Mouse (Mus musculus): ENCODE results near the gene Sprtn. TPM values are rescaled to one million over a fixed set of nuclear protein-coding genes. Genes with fewer than 3 reads are reported as not detected.

Gene Sprtn
- polyA plus RNA-seq, 1 experiment from 2014 or later, result 8.3 TPM

DNA sequence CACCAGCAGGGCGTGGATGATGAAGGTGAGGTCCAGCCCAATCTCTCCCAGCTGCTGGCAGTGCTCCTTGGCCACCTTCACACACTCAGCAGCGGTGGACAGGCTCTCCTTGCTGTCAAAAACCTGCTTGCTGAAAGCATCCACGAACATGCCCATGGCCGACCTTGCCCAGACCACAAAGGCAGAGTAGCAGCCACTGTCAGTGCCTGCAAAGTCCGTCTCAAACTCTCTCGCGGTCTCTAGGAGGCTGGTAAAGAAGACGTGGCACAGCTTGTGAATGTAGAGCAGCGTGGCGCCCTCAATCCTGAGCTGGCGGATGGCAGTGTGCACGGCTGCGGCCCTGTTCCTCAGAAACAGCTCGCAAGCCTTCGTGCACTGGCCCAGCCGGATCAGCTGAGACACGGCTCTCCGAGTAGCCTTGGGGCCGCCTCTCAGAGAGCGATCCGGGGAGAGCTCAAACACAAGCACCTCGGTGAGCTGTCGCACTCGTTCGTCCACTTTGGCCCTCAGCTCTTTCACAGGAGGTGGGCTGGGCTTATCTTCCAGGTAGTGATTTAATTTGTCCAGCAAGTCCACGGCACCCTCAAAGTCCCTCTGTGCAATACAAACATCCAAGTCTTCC lies 1.6 kb upstream of the Sprtn start:
- WGBS, result 74% methylated on average over 26 of the region's 26 CpGs
- peaks cover 37% of the 10 kb centered on the region for H3K36me3 ChIP-seq (ENCODE audit: control insufficient read depth, insufficient read depth)

DNA sequence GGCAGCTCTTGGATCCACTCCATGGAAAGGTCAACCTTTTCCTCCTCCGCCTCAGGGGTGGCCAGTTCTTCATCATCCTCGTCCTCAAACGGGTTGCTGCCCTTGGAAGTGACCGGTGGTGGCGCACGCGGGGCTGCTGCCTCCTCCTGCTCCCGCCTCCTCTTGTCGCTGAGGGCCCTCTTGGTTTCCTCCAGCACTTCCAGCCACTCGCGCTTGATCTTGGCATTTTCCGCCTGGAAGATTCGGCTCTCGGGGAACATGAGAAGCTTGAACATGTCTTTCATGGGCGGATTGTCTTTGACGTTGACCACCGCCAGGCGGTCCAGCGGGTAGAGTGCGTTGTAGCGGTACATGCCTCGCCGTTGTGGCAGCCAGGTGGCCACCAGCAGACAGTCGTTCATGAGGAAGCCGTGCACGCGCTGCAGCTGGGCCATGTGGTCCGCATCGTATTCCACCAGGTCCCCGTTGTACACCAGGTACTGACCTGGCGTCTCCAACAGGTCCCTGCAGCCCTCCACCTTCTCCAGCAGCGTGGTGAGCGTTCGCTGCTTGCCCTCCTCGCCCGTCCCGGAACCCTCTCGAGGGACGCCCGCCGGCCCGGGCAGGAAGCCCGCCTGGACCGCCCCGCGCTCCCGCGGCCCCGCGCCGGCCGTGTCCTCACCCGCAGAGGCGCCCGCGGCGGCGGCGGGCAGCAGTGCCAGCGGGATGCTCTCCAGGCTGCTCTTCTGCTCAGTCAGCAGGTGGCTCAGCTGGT lies 877 bp upstream of the Sprtn start:
- Histone ChIP-seq H3K27ac (ENCODE audit: low read length) (peak overlapping the region; percentile 83), H3K9me3 (replicated peaks; ENCODE audit: control insufficient read depth, low read length) (no peaks in the 10 kb centered on the region), H3K9ac (ENCODE audit: low read length) (peak overlapping the region; percentile 90), H3K27me3 (ENCODE audit: control insufficient read depth, insufficient read depth, low read length) (no peaks in the 10 kb centered on the region), H3K36me3 (ENCODE audit: control insufficient read depth, insufficient read depth) (peaks cover 35% of the 10 kb centered on the region), H3K4me3 (ENCODE audit: low read length) (peak overlapping the region; percentile 67), H3K4me2 (ENCODE audit: low read depth, low read length) (peak overlapping the region; percentile 91), H3K4me1 (ENCODE audit: control insufficient read depth, insufficient read depth, low read length) (peaks cover 36% of the 10 kb centered on the region)
- peak; percentile 45; the same call in 1 of the 2 replicates for ATAC-seq (replicated peaks; ENCODE audit: extremely low read depth, insufficient read depth, low FRiP score)
- 1% methylated on average over 58 of the region's 60 CpGs for WGBS

More for the DNA sequence above, 1.6 kb upstream of the Sprtn start:
- H3K9me3 ChIP-seq (replicated peaks; ENCODE audit: control insufficient read depth, low read length), result no peaks in the 10 kb centered on the region
- H3K27ac ChIP-seq (ENCODE audit: low read length), result peak overlapping the region; percentile 83; the same call in 1 of the 2 replicates
- ATAC-seq (replicated peaks; ENCODE audit: extremely low read depth, insufficient read depth, low FRiP score), result no peak
- H3K4me2 ChIP-seq (ENCODE audit: low read depth, low read length), result peak overlapping the region; percentile 91
- H3K4me3 ChIP-seq (ENCODE audit: low read length), result peak overlapping the region; percentile 67
- no peaks in the 10 kb centered on the region for H3K27me3 ChIP-seq (ENCODE audit: control insufficient read depth, insufficient read depth, low read length)
- H3K4me1 ChIP-seq (ENCODE audit: control insufficient read depth, insufficient read depth, low read length), result peaks cover 36% of the 10 kb centered on the region
- H3K9ac ChIP-seq (ENCODE audit: low read length), result peak overlapping the region; percentile 90

DNA sequence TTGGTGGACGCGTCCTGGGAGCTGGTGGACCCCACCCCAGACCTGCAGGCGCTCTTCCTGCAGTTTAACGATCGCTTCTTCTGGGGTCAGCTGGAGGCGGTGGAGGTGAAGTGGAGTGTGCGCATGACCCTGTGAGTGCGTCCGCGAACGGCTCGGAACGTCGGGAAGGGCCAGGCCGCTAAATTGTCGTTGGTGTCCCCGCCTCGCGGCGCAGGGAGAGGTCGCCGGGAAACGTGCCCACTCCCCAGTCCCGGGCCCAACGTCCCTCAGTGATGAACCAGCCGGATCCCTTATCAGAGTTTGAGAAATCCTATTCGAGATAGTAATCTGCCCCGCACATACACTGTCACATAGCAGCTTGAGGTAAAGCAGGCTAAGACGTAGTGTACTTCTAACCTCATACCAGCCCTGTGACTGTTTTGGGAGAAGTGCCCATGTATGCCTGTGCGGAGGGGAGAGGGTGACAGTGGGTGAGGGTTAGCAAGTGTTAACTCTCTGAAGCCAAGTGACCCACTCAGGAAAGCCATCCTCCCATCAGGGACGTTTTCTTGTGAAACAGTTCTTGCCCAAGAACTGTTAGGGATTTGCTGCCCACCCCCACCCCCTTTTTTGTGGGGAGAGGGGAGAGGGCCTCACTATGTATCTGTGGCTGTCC lies 692 bp downstream of the Sprtn start:
- H3K9ac ChIP-seq (ENCODE audit: low read length), result peak overlapping the region; percentile 89
- H3K9me3 ChIP-seq (replicated peaks; ENCODE audit: control insufficient read depth, low read length), result no peaks in the 10 kb centered on the region
- ATAC-seq (replicated peaks; ENCODE audit: extremely low read depth, insufficient read depth, low FRiP score), result no peak
- H3K27me3 ChIP-seq (ENCODE audit: control insufficient read depth, insufficient read depth, low read length), result no peaks in the 10 kb centered on the region
- peaks cover 49% of the 10 kb centered on the region for H3K36me3 ChIP-seq (ENCODE audit: control insufficient read depth, insufficient read depth)
- peak overlapping the region; percentile 7; the same call in 1 of the 2 replicates for H3K27ac ChIP-seq (ENCODE audit: low read length)
- H3K4me2 ChIP-seq (ENCODE audit: low read depth, low read length), result peak overlapping the region; percentile 94
- peak overlapping the region; percentile 67 for H3K4me3 ChIP-seq (ENCODE audit: low read length)
- 3% methylated on average over 31 of the region's 31 CpGs for WGBS
- H3K4me1 ChIP-seq (ENCODE audit: control insufficient read depth, insufficient read depth, low read length), result peaks cover 36% of the 10 kb centered on the region

DNA sequence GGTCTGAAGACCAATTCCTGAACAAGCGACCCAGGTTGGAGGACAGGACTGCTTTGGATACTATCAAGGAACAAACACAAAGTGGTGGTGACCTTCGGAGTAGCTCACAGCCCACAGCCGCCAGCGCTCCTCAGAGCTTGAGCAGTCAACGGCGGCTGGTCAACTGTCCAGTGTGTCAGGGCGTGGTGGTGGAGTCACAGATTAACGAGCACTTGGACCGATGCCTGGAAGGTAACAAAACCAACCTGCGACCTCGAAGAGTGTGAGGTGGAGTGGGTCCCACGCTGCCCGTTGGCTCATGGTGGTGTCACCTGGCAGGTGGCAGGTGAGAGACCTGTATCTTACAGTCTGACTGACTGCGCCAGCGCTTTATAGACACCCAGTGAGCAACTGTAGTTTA lies 5.5 kb downstream of the Sprtn start:
- no peaks in the 10 kb centered on the region for H3K27me3 ChIP-seq (ENCODE audit: control insufficient read depth, insufficient read depth, low read length)
- WGBS, result 88% methylated on average over 15 of the region's 15 CpGs

DNA sequence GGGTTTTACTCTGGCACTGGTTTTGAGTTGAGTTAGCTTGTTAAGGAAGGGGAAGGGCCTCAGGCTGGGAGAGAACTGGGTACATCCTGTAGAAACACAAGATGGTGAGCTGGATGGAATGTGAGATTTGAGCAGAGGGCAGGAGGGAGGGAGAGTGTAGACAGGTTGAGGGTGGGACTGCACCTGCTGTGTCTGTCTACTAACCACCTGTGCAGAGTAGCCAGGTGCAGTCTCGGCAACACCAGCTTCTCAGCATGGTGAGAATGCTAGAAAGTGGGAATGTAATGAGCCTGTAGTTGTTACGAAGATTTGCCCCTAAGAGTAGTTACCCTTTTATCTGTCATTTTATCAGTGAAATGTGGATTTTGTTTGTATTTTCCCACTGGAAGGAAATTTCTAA lies 7.8 kb downstream of the Sprtn start:
- H3K27ac ChIP-seq (ENCODE audit: low read length), result no peak overlapping the region
- H3K4me2 ChIP-seq (ENCODE audit: low read depth, low read length), result no peak overlapping the region
- no peak overlapping the region for H3K4me3 ChIP-seq (ENCODE audit: low read length)
- H3K9ac ChIP-seq (ENCODE audit: low read length), result no peak overlapping the region
- H3K36me3 ChIP-seq (ENCODE audit: control insufficient read depth, insufficient read depth), result peaks cover 54% of the 10 kb centered on the region
- WGBS, result 85% methylated on average over 2 of the region's 2 CpGs
- H3K4me1 ChIP-seq (ENCODE audit: control insufficient read depth, insufficient read depth, low read length), result peaks cover 6% of the 10 kb centered on the region
- H3K27me3 ChIP-seq (ENCODE audit: control insufficient read depth, insufficient read depth, low read length), result no peaks in the 10 kb centered on the region
- ATAC-seq (replicated peaks; ENCODE audit: extremely low read depth, insufficient read depth, low FRiP score), result no peak
- no peaks in the 10 kb centered on the region for H3K9me3 ChIP-seq (replicated peaks; ENCODE audit: control insufficient read depth, low read length)

More for the DNA sequence above, 5.5 kb downstream of the Sprtn start:
- Histone ChIP-seq H3K4me1 (ENCODE audit: control insufficient read depth, insufficient read depth, low read length) (peaks cover 11% of the 10 kb centered on the region), H3K4me2 (ENCODE audit: low read depth, low read length) (no peak overlapping the region), H3K9ac (ENCODE audit: low read length) (no peak overlapping the region), H3K36me3 (ENCODE audit: control insufficient read depth, insufficient read depth) (peaks cover 54% of the 10 kb centered on the region), H3K9me3 (replicated peaks; ENCODE audit: control insufficient read depth, low read length) (no peaks in the 10 kb centered on the region), H3K4me3 (ENCODE audit: low read length) (no peak overlapping the region), H3K27ac (ENCODE audit: low read length) (no peak overlapping the region)
- no peak for ATAC-seq (replicated peaks; ENCODE audit: extremely low read depth, insufficient read depth, low FRiP score)

DNA sequence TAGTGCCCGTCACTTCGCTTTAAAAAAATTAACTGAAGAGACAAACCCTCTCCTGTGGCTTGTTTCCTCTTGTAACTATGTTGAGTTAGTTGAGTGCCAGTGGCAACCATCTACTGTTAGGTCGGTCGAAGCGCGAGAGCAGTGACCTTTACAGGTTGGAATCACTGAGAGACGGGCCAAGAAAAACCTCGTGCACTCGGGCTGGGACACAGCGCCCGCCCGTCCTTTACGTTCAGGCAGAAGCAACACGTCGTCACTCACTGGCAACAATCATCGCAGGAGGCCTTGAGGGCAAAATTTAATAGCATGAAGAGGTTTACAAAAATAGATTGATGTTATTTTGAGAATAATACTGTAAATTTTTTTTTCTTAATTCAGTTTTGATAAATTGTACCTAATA lies 12.2 kb downstream of the Sprtn start:
- WGBS, result 50% methylated on average over 16 of the region's 16 CpGs
- H3K27ac ChIP-seq (ENCODE audit: low read length), result peak overlapping the region; percentile 28
- H3K4me3 ChIP-seq (ENCODE audit: low read length), result no peak overlapping the region
- ATAC-seq (replicated peaks; ENCODE audit: extremely low read depth, insufficient read depth, low FRiP score), result peak; percentile 83
- no peak overlapping the region for H3K9ac ChIP-seq (ENCODE audit: low read length)
- H3K36me3 ChIP-seq (ENCODE audit: control insufficient read depth, insufficient read depth), result peaks cover 61% of the 10 kb centered on the region
- H3K4me2 ChIP-seq (ENCODE audit: low read depth, low read length), result no peak overlapping the region
- H3K9me3 ChIP-seq (replicated peaks; ENCODE audit: control insufficient read depth, low read length), result 0 out of 2 replicates have a peak, but pooled peaks cover 4% of the 10 kb centered on the region
- peaks cover 9% of the 10 kb centered on the region for H3K4me1 ChIP-seq (ENCODE audit: control insufficient read depth, insufficient read depth, low read length)
- no peaks in the 10 kb centered on the region for H3K27me3 ChIP-seq (ENCODE audit: control insufficient read depth, insufficient read depth, low read length)

DNA sequence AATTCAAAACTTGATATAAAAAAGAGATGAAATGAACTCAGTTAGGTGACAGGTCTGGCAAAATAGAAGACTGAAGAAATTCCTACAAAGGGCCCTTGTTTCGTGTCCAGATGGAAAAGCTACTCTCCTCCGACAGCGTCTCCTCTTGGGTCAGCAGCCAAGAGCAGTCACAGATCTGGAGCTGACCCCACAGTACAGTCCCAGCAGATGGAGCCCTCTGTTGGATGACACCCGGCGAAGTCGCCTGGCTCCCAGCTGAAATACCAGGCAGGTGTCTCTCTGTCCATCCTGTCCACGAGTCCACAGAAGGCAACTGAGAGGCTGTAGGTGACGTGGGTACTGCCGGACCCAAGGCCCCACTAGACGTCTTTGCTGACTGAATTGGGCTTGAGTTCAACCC lies 12.7 kb downstream of the Sprtn start:
- Histone ChIP-seq H3K27me3 (ENCODE audit: control insufficient read depth, insufficient read depth, low read length) (no peaks in the 10 kb centered on the region), H3K9ac (ENCODE audit: low read length) (0 out of 2 replicates have a peak overlapping the region, but pooled peaks have one; percentile 17), H3K4me3 (ENCODE audit: low read length) (no peak overlapping the region), H3K4me2 (ENCODE audit: low read depth, low read length) (no peak overlapping the region), H3K36me3 (ENCODE audit: control insufficient read depth, insufficient read depth) (peaks cover 65% of the 10 kb centered on the region), H3K9me3 (replicated peaks; ENCODE audit: control insufficient read depth, low read length) (0 out of 2 replicates have a peak, but pooled peaks cover 4% of the 10 kb centered on the region), H3K27ac (ENCODE audit: low read length) (peak overlapping the region; percentile 28), H3K4me1 (ENCODE audit: control insufficient read depth, insufficient read depth, low read length) (peaks cover 9% of the 10 kb centered on the region)
- no peak; the same call in 1 of the 2 replicates for ATAC-seq (replicated peaks; ENCODE audit: extremely low read depth, insufficient read depth, low FRiP score)
- WGBS, result 57% methylated on average over 10 of the region's 10 CpGs

DNA sequence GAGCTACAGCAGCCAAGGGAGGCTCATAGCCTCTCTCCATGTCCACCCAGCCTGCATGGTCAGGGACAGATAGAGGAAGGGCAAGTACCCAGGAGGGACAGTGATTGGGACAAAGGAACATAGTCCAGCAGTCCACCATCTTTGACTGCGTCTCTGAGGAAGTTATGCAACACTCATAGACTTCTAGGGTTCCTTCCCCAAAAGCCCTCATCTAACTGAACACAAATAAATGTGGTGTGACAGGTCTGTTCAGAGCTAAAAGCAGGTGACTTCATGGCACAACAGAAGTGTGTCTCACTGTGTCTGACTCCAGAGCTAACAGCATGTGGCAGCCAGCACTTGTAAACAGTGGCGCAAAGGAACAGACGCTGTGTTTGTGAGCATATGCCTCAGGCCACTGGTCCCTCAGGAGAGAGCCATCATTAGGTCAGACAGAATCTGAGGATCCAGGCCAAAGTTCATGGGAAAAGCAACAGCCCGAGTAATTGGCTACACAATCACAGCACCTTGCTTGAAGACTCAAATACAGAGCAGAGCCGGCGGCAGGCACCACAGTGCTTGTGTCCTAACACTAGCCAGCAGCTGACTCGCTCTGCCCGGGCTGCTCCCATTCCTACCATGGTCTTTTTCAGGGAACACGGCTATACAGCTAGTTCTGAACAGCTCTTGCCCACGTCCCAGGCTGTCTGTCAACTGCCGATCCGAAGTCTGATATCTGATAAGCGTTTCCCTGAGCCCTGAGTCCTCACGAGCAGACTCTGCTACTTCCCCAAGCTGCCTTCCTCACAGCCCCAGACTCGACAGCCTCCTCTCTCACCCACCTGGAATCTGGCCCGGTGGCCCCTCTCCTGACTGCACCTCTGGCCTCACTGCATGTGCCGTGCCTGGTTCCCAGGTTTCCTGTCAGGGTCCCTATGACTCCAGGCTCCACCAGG lies 14.5 kb downstream of the Sprtn start:
- no peak for ATAC-seq (replicated peaks; ENCODE audit: extremely low read depth, insufficient read depth, low FRiP score)
- no peak overlapping the region for H3K4me3 ChIP-seq (ENCODE audit: low read length)
- H3K36me3 ChIP-seq (ENCODE audit: control insufficient read depth, insufficient read depth), result peaks cover 54% of the 10 kb centered on the region
- no peak overlapping the region for H3K4me2 ChIP-seq (ENCODE audit: low read depth, low read length)
- WGBS, result 64% methylated on average over 17 of the region's 17 CpGs
- H3K4me1 ChIP-seq (ENCODE audit: control insufficient read depth, insufficient read depth, low read length), result peaks cover 20% of the 10 kb centered on the region
- H3K27me3 ChIP-seq (ENCODE audit: control insufficient read depth, insufficient read depth, low read length), result no peaks in the 10 kb centered on the region
- H3K27ac ChIP-seq (ENCODE audit: low read length), result no peak overlapping the region
- H3K9ac ChIP-seq (ENCODE audit: low read length), result no peak overlapping the region
- H3K9me3 ChIP-seq (replicated peaks; ENCODE audit: control insufficient read depth, low read length), result 0 out of 2 replicates have a peak, but pooled peaks cover 4% of the 10 kb centered on the region

Measured in heart, embryonic 16.5 days (tissue).